Mouse (Mus musculus) olfactory bulb, adult 2 months (tissue): ENCODE measurements around the gene Fzd2.
"Not testable (repeated sequence)": the region's sequence is repeated elsewhere in the genome, so short reads cannot be mapped to it uniquely, and the experiment has no call there.

ENCODE experiments used
- CTCF ChIP-seq: fragments of 200-500 bp; IDR thresholded peaks from 2 replicates; pipeline ENCODE4 v1.5.1; 2012; ENCODE audit warnings: low read depth, mild to moderate bottlenecking, low read length, moderate library complexity; ENCODE audit not compliant: insufficient read depth
- POLR2A ChIP-seq: fragments of 200-500 bp; IDR thresholded peaks from 2 replicates; pipeline ENCODE4 v1.6.1; 2012; ENCODE audit warnings: mild to moderate bottlenecking, low read depth, low read length, moderate library complexity; ENCODE audit not compliant: insufficient read depth

- TF ChIP-seq POLR2A, CTCF: not testable (repeated sequence)
Measured at GRCm38 (mm10) chr11:102564952-102565671, 39.1 kb upstream of the Fzd2 start.
